Mouse (Mus musculus) spleen, postnatal 0 days (tissue): ENCODE measurements around the gene Zbtb39. TPM values are rescaled to one million over a fixed set of nuclear protein-coding genes. Genes with fewer than 3 reads are reported as not detected.

Experiments
- polyA plus RNA-seq: library from polyadenylated mRNA; unstranded; fragments of >200 nt; fragmentation: Nextera tagmentation; extraction: Ambion mirVana; gene quantifications from 2 replicates; pipeline ENCODE4 v1.2.1, GENCODE M21; 2015

Zbtb39 gene
- polyA plus RNA-seq: 1.3 and 1.6 TPM in 2 replicates

GRCm38 (mm10) chr10:127739083-127739660 lies at the start of gene Zbtb39:
Zbtb39 (plus strand) TSS chr10:127739538.

GRCm38 (mm10) chr10:127704766-127705220 lies 34.5 kb upstream of the Zbtb39 start, which contains the start of gene Myo1a:
Myo1a (plus strand) TSS chr10:127705170.

GRCm38 (mm10) chr10:127724178-127724577 lies 15.2 kb upstream of the Zbtb39 start, which contains the start of gene Tac2:
Tac2 (plus strand) TSS chr10:127724478.

GRCm38 (mm10) chr10:127751548-127751947 lies 12.2 kb downstream of the Zbtb39 start, which contains the start of gene Gpr182:
Gpr182 (minus strand) TSS chr10:127751732.

GRCm38 (mm10) chr10:127759181-127760110 lies 20.1 kb downstream of the Zbtb39 start, which contains the start of the genes Rdh1 and Rdh16f1:
Rdh1 (plus strand) TSS chr10:127759721.
Rdh16f1 (plus strand) TSS chr10:127759787.

GRCm38 (mm10) chr10:127776011-127776410 lies 36.7 kb downstream of the Zbtb39 start, which contains the start of gene Rdh9:
Rdh9 (plus strand) TSS chr10:127776386.

Other genes with a start within 250 kb of the Zbtb39 start
- 0.12 and 0.49 TPM in 2 replicates for gene Stac3, start 237.9 kb upstream of the Zbtb39 start, polyA plus RNA-seq
- gene Ndufa4l2, start 224.6 kb upstream of the Zbtb39 start, polyA plus RNA-seq: 22.4 and 25.0 TPM in 2 replicates
- 80.6 and 92.9 TPM in 2 replicates for gene Shmt2, start 217.1 kb upstream of the Zbtb39 start, polyA plus RNA-seq
- gene Nxph4, start 205.0 kb upstream of the Zbtb39 start, polyA plus RNA-seq: 0.12 TPM in 1 of 2 replicates, not detected in the other
- gene Lrp1, start 118.4 kb upstream of the Zbtb39 start, polyA plus RNA-seq: 29.9 and 45.8 TPM in 2 replicates
- 21.2 and 24.6 TPM in 2 replicates for gene Stat6, start 96.6 kb upstream of the Zbtb39 start, polyA plus RNA-seq
- gene Nemp1, start 72.6 kb upstream of the Zbtb39 start, polyA plus RNA-seq: 6.7 and 7.1 TPM in 2 replicates
- gene Nab2, start 71.0 kb upstream of the Zbtb39 start, polyA plus RNA-seq: 4.2 and 6.1 TPM in 2 replicates
- gene Myo1a, start 34.4 kb upstream of the Zbtb39 start, polyA plus RNA-seq: 0.23 and 0.25 TPM in 2 replicates
- gene Tac2, start 15.1 kb upstream of the Zbtb39 start, polyA plus RNA-seq: 5.9 and 6.7 TPM in 2 replicates
- gene Gpr182, start 12.2 kb downstream of the Zbtb39 start, polyA plus RNA-seq: 7.9 and 10.9 TPM in 2 replicates
- 0.47 and 0.51 TPM in 2 replicates for gene Rdh1, start 20.2 kb downstream of the Zbtb39 start, polyA plus RNA-seq
- gene Rdh16f1, start 20.2 kb downstream of the Zbtb39 start, polyA plus RNA-seq: 0.58 and 0.76 TPM in 2 replicates
- not detected in 2 replicates for gene Rdh9, start 36.8 kb downstream of the Zbtb39 start, polyA plus RNA-seq
- not detected in 2 replicates for gene Rdh16, start 61.6 kb downstream of the Zbtb39 start, polyA plus RNA-seq
- gene Rdh19, start 110.4 kb downstream of the Zbtb39 start, polyA plus RNA-seq: not detected in 2 replicates
- not detected in 2 replicates for gene Rdh16f2, start 126.9 kb downstream of the Zbtb39 start, polyA plus RNA-seq
- 0.10 TPM in 2 replicates for gene Rdh7, start 149.3 kb downstream of the Zbtb39 start, polyA plus RNA-seq
- gene Sdr9c7, start 159.0 kb downstream of the Zbtb39 start, polyA plus RNA-seq: not detected in 2 replicates